Mouse (Mus musculus) liver (tissue): ENCODE measurements at regions not wholly inside any gene's neighbourhood (a gene's known extent, or its start where the extent isn't known, plus 50 kb on each side); places are given as distances from the start of the nearest gene placed in this dataset.
A peak's percentile ranks its signal among the peaks of the same experiment; 100 is the strongest.
"Not testable (repeated sequence)": the region's sequence is repeated elsewhere in the genome, so short reads cannot be mapped to it uniquely, and the experiment has no call there.

Source experiments
- DNase-seq: peaks from one replicate; pipeline ENCODE4 v3.0.0-alpha.2; 2020; ENCODE audit warnings: mixed read lengths

- no peak for DNase-seq
Observed at GRCm38 (mm10) chr12:10445738-10446137, 55.2 kb downstream of the Rdh14 start.

GRCm38 (mm10) chr12:10457960-10458655 lies 67.5 kb downstream of the Rdh14 start:
- DNase-seq, result no peak

- DNase-seq, result no peak
Observed at GRCm38 (mm10) chr12:10461796-10462195, 71.2 kb downstream of the Rdh14 start.

- no peak for DNase-seq
Observed at GRCm38 (mm10) chr12:10462956-10463355, 72.4 kb downstream of the Rdh14 start.

- no peak for DNase-seq
Observed at GRCm38 (mm10) chr12:10473986-10474385, 83.4 kb downstream of the Rdh14 start.

GRCm38 (mm10) chr12:10480781-10481180 lies 90.2 kb downstream of the Rdh14 start:
- no peak for DNase-seq

- no peak for DNase-seq
Observed at GRCm38 (mm10) chr12:10482294-10483010, 91.9 kb downstream of the Rdh14 start.

GRCm38 (mm10) chr12:10506721-10507120 lies 116.1 kb downstream of the Rdh14 start:
- no peak for DNase-seq

GRCm38 (mm10) chr12:10513526-10513925 lies 123.0 kb downstream of the Rdh14 start:
- no peak for DNase-seq

GRCm38 (mm10) chr12:10514278-10514677 lies 123.7 kb downstream of the Rdh14 start:
- DNase-seq, result no peak

- DNase-seq, result no peak
Observed at GRCm38 (mm10) chr12:10524509-10525286, 134.1 kb downstream of the Rdh14 start.

- no peak for DNase-seq
Observed at GRCm38 (mm10) chr12:10525934-10526333, 135.4 kb downstream of the Rdh14 start.

- DNase-seq, result no peak
Observed at GRCm38 (mm10) chr12:10529077-10529476, 138.5 kb downstream of the Rdh14 start.

GRCm38 (mm10) chr12:10530996-10531395 lies 140.4 kb downstream of the Rdh14 start:
- DNase-seq, result no peak

GRCm38 (mm10) chr12:10533971-10534370 lies 143.4 kb downstream of the Rdh14 start:
- DNase-seq, result no peak

- no peak for DNase-seq
Observed at GRCm38 (mm10) chr12:10536239-10536638, 145.7 kb downstream of the Rdh14 start.

- peak; percentile 51 for DNase-seq
Observed at GRCm38 (mm10) chr12:10537069-10537468, 146.5 kb downstream of the Rdh14 start.

GRCm38 (mm10) chr12:10549481-10550201 lies 159.1 kb downstream of the Rdh14 start:
- DNase-seq, result no peak

GRCm38 (mm10) chr12:10554701-10555100 lies 164.1 kb downstream of the Rdh14 start:
- not testable (repeated sequence) for DNase-seq

GRCm38 (mm10) chr12:10562966-10563365 lies 172.4 kb downstream of the Rdh14 start:
- DNase-seq, result no peak

- no peak for DNase-seq
Observed at GRCm38 (mm10) chr12:10567881-10568280, 177.3 kb downstream of the Rdh14 start.

- no peak for DNase-seq
Observed at GRCm38 (mm10) chr12:10571643-10572377, 181.2 kb downstream of the Rdh14 start.
